Mouse (Mus musculus) adrenal gland (tissue): ENCODE measurements at regions not wholly inside any gene's neighbourhood (a gene's known extent, or its start where the extent isn't known, plus 50 kb on each side); places are given as distances from the start of the nearest gene placed in this dataset.

Experiments used
- intact Hi-C: fragments of 180-260 bp; cut with DNase I; formaldehyde crosslinking; loops from one replicate; pipeline ENCODE4 v1.15.1; 2025

GRCm38 (mm10) chr3:41366264-41366663 is 189.3 kb upstream of the Jade1 start:
- intact Hi-C loops = no loop called here

- intact Hi-C loops = no loop called here
Measured at GRCm38 (mm10) chr3:41365145-41365830, 190.2 kb upstream of the Jade1 start.

- intact Hi-C loops = no loop called here
Measured at GRCm38 (mm10) chr3:41363947-41364346, 191.6 kb upstream of the Jade1 start.

- intact Hi-C loops = no loop called here
Measured at GRCm38 (mm10) chr3:41360231-41360630, 195.3 kb upstream of the Jade1 start.

DNA sequence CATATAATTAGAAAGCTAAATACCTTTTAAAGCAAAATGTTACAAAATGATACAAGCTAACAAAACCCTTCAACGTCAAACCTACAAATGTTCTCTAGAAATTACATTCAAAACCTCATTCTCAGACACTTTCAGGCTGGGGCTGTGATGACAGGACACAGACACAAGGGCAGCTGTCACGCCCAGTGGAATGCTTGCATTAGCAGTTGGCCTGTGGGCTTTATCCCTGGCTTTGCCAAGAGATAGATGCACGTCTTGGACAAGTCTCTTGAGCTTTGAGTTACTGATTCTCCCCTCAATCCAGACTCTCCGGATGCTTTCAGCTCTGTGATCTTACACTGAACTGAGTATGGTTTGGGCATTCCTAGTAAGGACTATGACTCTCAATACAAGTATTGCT is 196.1 kb upstream of the Jade1 start:
- intact Hi-C loops = no loop called here

- intact Hi-C loops = loop anchor here (5.0 kb wide), 1 partner anchor 214 kb away; no protein-coding TSS in a partner anchor
Measured at GRCm38 (mm10) chr3:41353021-41353420, 202.5 kb upstream of the Jade1 start.

GRCm38 (mm10) chr3:41351786-41352185 is 203.7 kb upstream of the Jade1 start:
- intact Hi-C loops = loop anchor here (5.0 kb wide), 1 partner anchor 216 kb away; no protein-coding TSS in a partner anchor

DNA sequence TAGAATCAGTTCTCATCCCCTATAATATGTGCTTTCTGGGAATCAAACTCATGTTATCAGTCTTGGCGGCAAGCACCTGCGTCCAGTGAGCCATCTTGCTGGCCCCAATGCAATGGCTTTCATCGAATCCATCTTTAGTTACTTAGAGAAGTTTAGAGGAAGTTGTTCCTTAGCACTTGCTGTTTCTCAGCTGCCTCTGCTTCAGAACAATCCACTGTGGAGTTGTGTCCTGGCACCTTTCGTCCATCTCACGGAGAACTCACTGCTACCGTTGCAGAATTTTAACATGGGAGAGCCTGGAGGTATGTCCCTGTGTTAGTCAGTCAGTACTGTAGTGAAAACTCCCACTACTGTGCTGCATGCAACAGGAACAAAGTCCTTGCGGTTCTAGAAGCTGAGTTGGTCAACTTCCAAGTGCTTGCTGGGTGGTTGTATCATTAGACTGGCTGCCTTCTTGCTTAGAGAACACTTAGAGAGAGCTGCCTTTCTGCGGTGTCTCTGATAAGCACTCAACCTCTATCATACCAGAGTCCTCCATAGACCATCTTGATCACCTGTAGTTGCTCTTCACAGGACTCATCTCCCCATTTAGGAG is 204.3 kb upstream of the Jade1 start:
- intact Hi-C loops = loop anchor here (5.0 kb wide), 1 partner anchor 216 kb away; no protein-coding TSS in a partner anchor

DNA sequence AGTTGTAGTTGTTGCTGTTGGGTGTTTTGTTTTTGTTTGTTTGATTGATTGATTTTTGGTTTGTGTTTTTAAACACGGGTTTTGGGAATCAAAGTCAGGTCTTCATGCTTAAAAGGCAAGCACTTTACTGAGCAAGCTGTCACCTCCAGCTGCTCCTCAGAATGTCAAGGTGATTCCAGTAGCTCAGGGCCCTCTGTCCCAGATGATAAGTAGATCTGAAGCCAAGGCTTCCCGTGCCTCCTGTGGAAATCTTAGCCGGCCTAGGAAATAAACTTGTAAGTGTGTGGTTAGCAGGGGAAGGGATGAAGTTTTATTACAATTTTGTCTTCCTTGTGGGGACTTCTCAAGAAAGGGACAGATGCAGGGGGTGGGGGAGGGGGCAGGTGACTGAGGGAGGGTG is 205.2 kb upstream of the Jade1 start:
- intact Hi-C loops = loop anchor here (5.0 kb wide), 1 partner anchor 217 kb away; no protein-coding TSS in a partner anchor

DNA sequence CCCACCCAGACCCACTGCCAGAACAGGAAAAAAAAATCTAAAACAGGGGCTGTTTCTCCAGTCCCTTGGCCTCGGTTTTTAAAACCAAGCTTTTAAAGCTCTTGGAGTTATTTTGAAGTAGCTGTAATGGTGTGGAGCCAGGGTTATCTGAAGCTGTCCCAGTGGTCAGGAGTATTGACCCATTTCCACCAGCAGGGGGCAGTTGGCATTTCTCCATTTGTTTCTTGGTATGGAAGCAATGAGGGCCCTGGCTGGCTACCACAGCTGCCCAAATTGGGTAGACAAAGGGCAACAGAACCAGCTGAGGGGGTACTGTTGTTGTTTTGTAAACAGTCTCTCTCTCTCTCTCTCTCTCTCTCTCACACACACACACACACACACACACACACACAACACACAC is 206.7 kb upstream of the Jade1 start:
- intact Hi-C loops = no loop called here

DNA sequence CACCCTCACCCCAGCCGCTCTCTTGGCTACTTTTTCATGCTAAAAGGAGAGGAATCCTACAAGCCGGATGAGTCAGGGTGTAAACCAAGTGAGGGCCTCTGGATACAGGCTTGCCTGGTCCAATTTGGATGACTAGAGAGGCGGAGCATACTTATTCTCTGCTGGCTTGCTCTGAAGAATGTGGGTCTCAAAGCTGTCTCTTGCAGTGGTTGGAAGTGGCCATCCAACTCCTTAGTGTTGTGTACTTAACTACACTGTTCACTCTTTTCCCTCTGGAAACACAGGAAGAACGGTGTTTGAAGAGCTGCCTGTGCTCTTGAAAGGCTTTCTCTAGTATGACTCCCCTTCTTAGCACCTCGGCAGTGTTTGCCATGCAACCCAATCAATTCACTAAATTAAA is 208.7 kb upstream of the Jade1 start:
- intact Hi-C loops = no loop called here

GRCm38 (mm10) chr3:41343431-41343830 is 212.1 kb upstream of the Jade1 start:
- intact Hi-C loops = no loop called here

GRCm38 (mm10) chr3:41332481-41332880 is 223.1 kb upstream of the Jade1 start:
- intact Hi-C loops = no loop called here

- intact Hi-C loops = no loop called here
Measured at GRCm38 (mm10) chr3:41330356-41330755, 225.2 kb upstream of the Jade1 start.

GRCm38 (mm10) chr3:41328828-41329227 is 226.7 kb upstream of the Jade1 start:
- intact Hi-C loops = no loop called here

GRCm38 (mm10) chr3:41326211-41327104 is 229.1 kb upstream of the Jade1 start:
- intact Hi-C loops = no loop called here

DNA sequence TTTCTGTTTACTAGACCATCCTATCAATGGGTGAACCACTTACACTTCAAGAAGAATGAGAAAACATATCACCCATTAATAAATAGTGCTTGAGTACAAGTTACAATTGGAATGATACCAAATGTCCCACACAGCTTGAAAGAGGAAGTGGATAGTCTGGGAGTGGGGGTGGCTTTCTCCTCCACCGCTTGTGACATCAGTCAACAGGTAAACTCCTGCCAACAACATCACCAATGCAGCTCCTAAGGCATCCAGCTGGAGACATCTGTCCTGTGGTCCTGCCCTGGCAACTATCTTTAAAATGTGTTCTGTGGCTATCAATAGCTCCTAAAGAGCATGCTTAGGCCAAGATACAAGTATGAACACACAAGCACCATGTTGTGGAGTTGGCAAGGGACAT is 233.7 kb upstream of the Jade1 start:
- intact Hi-C loops = no loop called here

DNA sequence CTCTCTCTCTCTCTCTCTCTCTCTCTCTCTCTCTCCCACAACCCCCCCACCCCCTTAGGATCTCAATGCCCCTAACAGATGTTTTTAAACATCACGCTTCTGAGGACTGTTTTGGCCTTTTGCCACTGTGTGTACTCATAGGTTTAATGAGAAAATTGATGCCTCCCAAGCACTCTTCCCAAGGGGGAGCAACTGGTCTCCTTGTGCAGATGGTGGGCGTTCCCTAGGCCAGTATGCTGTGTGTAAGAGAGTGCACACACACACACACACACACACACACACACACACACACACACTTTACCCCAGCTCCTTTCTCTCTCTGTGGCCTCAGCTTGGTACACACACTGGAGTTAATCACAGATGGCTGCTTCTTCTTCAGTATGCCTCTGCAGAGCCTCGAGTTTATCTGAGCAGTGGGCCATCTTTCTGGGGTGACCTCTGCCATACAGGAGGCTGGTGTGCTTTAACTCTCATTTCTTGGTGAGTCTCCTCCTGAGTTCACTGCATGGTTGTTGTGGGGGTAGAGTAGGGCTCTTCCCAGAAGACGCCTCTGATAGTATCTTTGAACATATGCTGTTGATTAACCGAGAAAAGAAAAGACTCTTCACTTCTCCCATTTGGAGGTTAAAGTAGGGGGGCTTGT is 236.2 kb upstream of the Jade1 start:
- intact Hi-C loops = no loop called here

DNA sequence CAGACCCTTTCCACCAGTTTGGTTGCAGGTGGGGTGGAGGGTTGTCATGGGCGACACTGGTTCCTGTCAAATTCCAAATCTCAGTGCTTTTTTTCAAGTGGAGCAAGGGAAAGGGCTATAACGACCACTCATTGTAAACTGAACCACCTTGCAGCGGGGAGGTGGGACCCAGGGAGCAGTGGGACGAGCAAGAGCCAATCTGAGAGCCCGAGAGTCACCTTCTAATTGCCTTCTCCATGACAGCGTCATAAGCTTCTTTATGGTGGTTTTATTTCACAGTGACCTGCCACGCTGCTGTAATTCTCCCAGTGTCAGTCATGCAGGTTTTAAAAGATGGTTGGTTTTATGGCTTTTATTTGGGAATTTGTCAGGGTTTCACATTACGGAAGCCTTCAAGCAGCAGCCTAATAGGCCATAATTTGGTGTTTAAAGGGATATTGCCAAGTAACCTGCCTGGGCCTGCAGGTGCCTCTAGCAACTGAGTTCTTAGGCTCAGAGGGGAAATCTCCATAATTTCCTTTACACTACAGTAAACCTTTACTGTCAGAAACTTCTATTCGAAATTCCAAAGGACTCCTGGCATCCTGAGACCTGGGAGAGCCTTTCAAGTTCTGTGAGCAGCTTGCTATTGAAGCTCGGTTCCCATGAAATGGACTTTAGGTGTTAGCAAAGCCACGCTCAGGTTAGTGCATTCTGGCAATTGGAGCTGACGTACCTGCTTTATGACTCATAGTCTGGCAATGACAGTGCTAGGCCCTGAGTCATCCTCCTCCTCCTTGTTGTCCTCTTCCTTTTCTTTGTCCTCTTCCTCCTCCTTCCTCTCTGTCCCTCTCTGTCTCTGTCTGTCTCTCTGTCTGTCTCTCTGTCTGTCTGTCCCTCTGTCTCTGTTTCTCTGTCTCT is 235.6 kb upstream of the Pgrmc2 start:
- intact Hi-C loops = no loop called here

GRCm38 (mm10) chr3:41317170-41317569 is 234.3 kb upstream of the Pgrmc2 start:
- intact Hi-C loops = no loop called here
